Mouse (Mus musculus): ENCODE measurements around the gene Gde1. TPM values are rescaled to one million over a fixed set of nuclear protein-coding genes. Genes with fewer than 3 reads are reported as not detected.
A peak's percentile ranks its signal among the peaks of the same experiment; 100 is the strongest.

The Gde1 gene
- polyA plus RNA-seq, 1 experiment from 2014 or later, result 97.7 TPM

DNA sequence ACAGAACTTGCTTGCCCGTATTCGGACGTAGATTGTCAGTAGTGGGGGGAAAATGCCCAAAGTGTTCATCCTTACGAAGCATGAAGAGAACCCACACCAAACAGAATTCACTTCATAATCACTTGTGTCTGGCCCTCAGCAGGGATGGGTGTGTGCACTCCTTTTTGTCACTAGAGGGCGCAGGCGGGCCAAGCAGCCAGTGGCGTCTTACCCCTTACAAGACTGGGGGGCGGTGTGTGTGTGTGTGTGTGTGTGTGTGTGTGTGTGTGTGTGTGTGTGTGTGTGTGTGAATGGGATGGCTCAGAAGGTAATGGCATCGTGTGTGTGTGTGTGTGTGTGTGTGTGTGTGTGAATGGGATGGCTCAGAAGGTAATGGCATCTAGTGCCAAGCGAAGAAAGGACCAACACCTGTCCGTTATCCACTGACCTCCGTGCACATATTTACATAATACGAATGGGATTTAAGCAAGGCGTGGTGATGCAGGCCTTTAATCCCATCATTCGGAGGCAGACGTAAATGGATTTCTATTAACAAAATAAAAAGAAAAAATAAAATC lies 34.5 kb upstream of the Gde1 start, which contains the start of gene Vps35l:
Vps35l (plus strand) TSS at position 252 of the 557 bp plus-strand sequence.
- no peaks in the 10 kb centered on the region for H3K27me3 ChIP-seq (ENCODE audit: control insufficient read depth, insufficient read depth, low read length)
- peak within 1 kb of the TSS; percentile 70 for H3K9ac ChIP-seq (ENCODE audit: low read length)
- WGBS, result 2% methylated on average over 15 of the region's 16 CpGs
- DNase-seq (ENCODE audit: low spot score), result peak; percentile 92
- no peak within 1 kb of the TSS for H3K27ac ChIP-seq (ENCODE audit: low read depth, low read length)
- ATAC-seq (replicated peaks; ENCODE audit: low FRiP score), result peak; percentile 84
- peaks cover 5% of the 10 kb centered on the region; the same call in 1 of the 2 replicates for H3K36me3 ChIP-seq (ENCODE audit: control insufficient read depth, insufficient read depth, low read length)
- peak within 1 kb of the TSS; percentile 67 for H3K4me3 ChIP-seq (ENCODE audit: low read depth, low read length)
- peaks cover 4% of the 10 kb centered on the region; the same call in 1 of the 2 replicates for H3K4me1 ChIP-seq (replicated peaks; ENCODE audit: control insufficient read depth, insufficient read depth, low read length)
- peak within 1 kb of the TSS; percentile 69 for H3K4me2 ChIP-seq (ENCODE audit: low read depth, low read length, severe bottlenecking)
- H3K9me3 ChIP-seq (ENCODE audit: control insufficient read depth, low read length), result no peaks in the 10 kb centered on the region

DNA sequence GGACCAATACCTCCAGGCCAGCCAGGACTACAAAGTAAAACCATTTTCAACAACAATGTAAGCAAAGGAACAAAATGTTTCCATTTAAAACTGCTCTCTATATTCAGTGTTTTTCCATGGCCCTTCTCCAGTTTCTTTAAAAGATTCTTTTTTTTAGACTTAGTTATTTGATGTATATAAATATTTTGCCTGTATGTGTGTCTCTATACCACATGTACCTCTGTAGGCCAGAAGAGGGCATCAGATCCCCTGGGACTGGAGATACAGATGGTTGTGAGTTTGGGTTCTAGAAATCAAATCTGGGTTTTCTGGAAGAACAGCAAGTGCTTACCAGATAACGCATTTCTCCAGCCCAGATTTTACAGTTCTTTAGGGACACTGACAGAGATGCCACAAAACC lies 33.2 kb upstream of the Gde1 start:
- Histone ChIP-seq H3K4me2 (ENCODE audit: low read depth, low read length, severe bottlenecking) (no peak overlapping the region), H3K36me3 (ENCODE audit: control insufficient read depth, insufficient read depth, low read length) (peaks cover 5% of the 10 kb centered on the region; the same call in 1 of the 2 replicates), H3K4me3 (ENCODE audit: low read depth, low read length) (no peak overlapping the region), H3K27me3 (ENCODE audit: control insufficient read depth, insufficient read depth, low read length) (no peaks in the 10 kb centered on the region), H3K9ac (ENCODE audit: low read length) (no peak overlapping the region), H3K27ac (ENCODE audit: low read depth, low read length) (no peak overlapping the region), H3K4me1 (replicated peaks; ENCODE audit: control insufficient read depth, insufficient read depth, low read length) (peaks cover 4% of the 10 kb centered on the region; the same call in 1 of the 2 replicates), H3K9me3 (ENCODE audit: control insufficient read depth, low read length) (no peaks in the 10 kb centered on the region)
- no peak for ATAC-seq (replicated peaks; ENCODE audit: low FRiP score)
- WGBS, result 76% methylated on average over 1 of the region's 1 CpGs
- no peak for DNase-seq (ENCODE audit: low spot score)

DNA sequence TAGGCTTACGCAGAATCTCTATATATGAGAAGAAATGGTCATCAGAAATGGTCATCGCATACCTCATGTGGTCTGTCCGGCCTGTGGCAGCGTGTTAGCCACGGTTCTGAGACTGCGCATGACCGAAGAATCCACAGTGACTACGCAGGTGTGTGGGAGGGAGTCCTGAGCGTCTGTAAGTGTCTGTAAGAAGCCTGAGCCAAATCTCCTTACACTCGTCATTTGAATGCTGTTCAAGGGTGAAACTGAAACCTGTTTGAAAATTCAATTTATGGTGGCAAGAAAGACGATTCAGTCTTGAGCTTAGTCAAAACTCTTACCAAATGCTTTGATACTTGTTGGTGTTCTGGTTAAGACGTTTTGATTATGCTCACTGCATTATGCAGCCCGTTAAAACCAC lies 27.6 kb upstream of the Gde1 start:
- no peak for ATAC-seq (replicated peaks; ENCODE audit: low FRiP score)
- Histone ChIP-seq H3K4me3 (ENCODE audit: low read depth, low read length) (no peak overlapping the region), H3K9me3 (ENCODE audit: control insufficient read depth, low read length) (no peaks in the 10 kb centered on the region), H3K9ac (ENCODE audit: low read length) (no peak overlapping the region), H3K27me3 (ENCODE audit: control insufficient read depth, insufficient read depth, low read length) (no peaks in the 10 kb centered on the region), H3K27ac (ENCODE audit: low read depth, low read length) (no peak overlapping the region), H3K36me3 (ENCODE audit: control insufficient read depth, insufficient read depth, low read length) (peaks cover 7% of the 10 kb centered on the region; the same call in 1 of the 2 replicates), H3K4me1 (replicated peaks; ENCODE audit: control insufficient read depth, insufficient read depth, low read length) (no peaks in the 10 kb centered on the region), H3K4me2 (ENCODE audit: low read depth, low read length, severe bottlenecking) (no peak overlapping the region)
- DNase-seq (ENCODE audit: low spot score), result peak; percentile 37
- WGBS, result 90% methylated on average over 13 of the region's 13 CpGs

DNA sequence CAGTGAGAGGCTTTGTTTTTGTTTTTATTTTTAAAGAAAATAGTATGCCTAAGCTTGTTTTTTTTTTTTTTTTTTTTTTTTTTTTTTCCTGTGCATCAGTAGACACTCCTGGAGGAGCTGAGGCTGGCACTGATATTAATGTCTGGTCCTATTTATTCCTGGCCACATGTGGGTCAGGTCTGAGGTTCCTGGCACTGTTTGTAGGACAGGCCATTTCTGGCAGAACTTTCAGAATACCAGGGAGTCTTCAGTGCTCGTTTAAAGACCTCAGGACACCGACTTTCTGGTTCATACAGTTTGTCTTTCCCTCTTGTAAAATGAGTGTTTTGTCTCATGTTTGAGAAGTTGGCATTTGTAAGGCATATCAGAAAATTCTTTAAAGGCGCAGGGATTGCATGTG lies 26.2 kb upstream of the Gde1 start:
- H3K36me3 ChIP-seq (ENCODE audit: control insufficient read depth, insufficient read depth, low read length), result peaks cover 7% of the 10 kb centered on the region; the same call in 1 of the 2 replicates
- no peak overlapping the region for H3K27ac ChIP-seq (ENCODE audit: low read depth, low read length)
- H3K4me2 ChIP-seq (ENCODE audit: low read depth, low read length, severe bottlenecking), result no peak overlapping the region
- H3K9ac ChIP-seq (ENCODE audit: low read length), result no peak overlapping the region
- WGBS, result 90% methylated on average over 3 of the region's 3 CpGs
- no peaks in the 10 kb centered on the region for H3K4me1 ChIP-seq (replicated peaks; ENCODE audit: control insufficient read depth, insufficient read depth, low read length)
- no peaks in the 10 kb centered on the region for H3K9me3 ChIP-seq (ENCODE audit: control insufficient read depth, low read length)
- no peak for ATAC-seq (replicated peaks; ENCODE audit: low FRiP score)
- peak; percentile 7 for DNase-seq (ENCODE audit: low spot score)
- H3K4me3 ChIP-seq (ENCODE audit: low read depth, low read length), result no peak overlapping the region
- no peaks in the 10 kb centered on the region for H3K27me3 ChIP-seq (ENCODE audit: control insufficient read depth, insufficient read depth, low read length)

DNA sequence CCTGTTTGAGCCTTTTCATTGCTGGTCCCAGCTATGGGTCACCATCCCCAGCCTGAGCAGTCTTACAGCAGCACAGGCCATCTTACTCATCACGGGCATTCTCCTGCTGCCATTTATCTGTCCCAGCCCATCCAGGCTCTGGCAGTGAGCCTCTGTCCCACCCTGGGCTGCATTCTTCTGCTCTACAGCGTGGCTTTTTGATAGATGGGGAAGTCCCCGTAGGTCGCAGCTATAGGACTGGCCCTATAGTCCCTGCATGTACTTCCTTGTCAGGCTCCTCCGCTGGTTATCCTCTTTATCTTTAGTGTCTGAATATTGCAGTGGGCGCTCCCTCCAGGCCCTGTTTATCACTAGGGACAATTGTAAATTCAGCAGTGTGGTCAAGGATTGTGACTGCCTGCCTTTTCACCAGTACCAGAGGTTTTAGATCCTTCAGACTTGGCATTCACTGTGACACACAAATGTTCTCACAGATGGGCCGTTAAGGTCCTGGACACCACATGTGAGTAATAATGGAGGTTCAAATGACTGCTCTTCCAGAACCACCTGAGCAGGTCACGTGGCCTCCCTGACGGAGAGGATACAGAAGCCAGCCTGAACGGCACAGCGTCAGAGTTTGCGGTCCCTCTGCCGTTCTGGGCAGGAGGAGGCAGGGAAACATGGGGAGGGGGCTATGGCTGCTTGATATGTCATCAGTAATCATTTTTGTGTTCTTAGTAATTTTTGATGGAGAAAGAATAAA lies 23.4 kb upstream of the Gde1 start:
- WGBS, result 94% methylated on average over 13 of the region's 13 CpGs
- ATAC-seq (replicated peaks; ENCODE audit: low FRiP score) (no peak), DNase-seq (ENCODE audit: low spot score) (no peak)
- H3K9me3 ChIP-seq (ENCODE audit: control insufficient read depth, low read length), result no peaks in the 10 kb centered on the region
- H3K4me1 ChIP-seq (replicated peaks; ENCODE audit: control insufficient read depth, insufficient read depth, low read length), result no peaks in the 10 kb centered on the region
- H3K9ac ChIP-seq (ENCODE audit: low read length), result no peak overlapping the region
- no peak overlapping the region for H3K4me3 ChIP-seq (ENCODE audit: low read depth, low read length)
- H3K4me2 ChIP-seq (ENCODE audit: low read depth, low read length, severe bottlenecking), result no peak overlapping the region
- no peaks in the 10 kb centered on the region for H3K27me3 ChIP-seq (ENCODE audit: control insufficient read depth, insufficient read depth, low read length)
- no peak overlapping the region for H3K27ac ChIP-seq (ENCODE audit: low read depth, low read length)
- H3K36me3 ChIP-seq (ENCODE audit: control insufficient read depth, insufficient read depth, low read length), result peaks cover 13% of the 10 kb centered on the region; the same call in 1 of the 2 replicates

DNA sequence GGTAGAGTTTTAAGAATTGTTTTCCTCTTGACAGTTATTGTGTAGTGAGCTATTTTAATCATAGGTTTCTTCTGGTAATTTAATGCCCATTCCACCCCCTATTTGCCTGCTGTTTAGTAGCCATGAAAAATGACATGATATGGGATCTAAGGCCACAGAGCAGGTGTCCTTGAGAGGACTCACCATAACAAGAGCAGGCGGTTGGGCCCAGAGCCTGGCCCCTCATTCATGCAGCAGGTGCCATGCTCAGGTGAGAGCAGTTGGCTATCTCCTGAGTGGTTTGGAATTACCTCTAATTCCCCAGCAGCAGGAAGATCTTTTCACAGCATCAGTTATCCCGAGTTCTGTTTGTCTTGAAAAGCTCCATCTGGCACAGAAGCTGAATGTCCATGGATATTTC lies 19.9 kb upstream of the Gde1 start:
- Histone ChIP-seq H3K9ac (ENCODE audit: low read length) (no peak overlapping the region), H3K27me3 (ENCODE audit: control insufficient read depth, insufficient read depth, low read length) (no peaks in the 10 kb centered on the region), H3K4me3 (ENCODE audit: low read depth, low read length) (no peak overlapping the region), H3K4me1 (replicated peaks; ENCODE audit: control insufficient read depth, insufficient read depth, low read length) (no peaks in the 10 kb centered on the region), H3K27ac (ENCODE audit: low read depth, low read length) (no peak overlapping the region), H3K36me3 (ENCODE audit: control insufficient read depth, insufficient read depth, low read length) (peaks cover 11% of the 10 kb centered on the region; the same call in 1 of the 2 replicates), H3K4me2 (ENCODE audit: low read depth, low read length, severe bottlenecking) (no peak overlapping the region), H3K9me3 (ENCODE audit: control insufficient read depth, low read length) (no peaks in the 10 kb centered on the region)
- ATAC-seq (replicated peaks; ENCODE audit: low FRiP score), result no peak
- DNase-seq (ENCODE audit: low spot score), result no peak
- WGBS, result 93% methylated on average over 2 of the region's 2 CpGs

- ATAC-seq (replicated peaks; ENCODE audit: low FRiP score) (no peak), DNase-seq (ENCODE audit: low spot score) (peak; percentile 33)
- H3K4me2 ChIP-seq (ENCODE audit: low read depth, low read length, severe bottlenecking), result no peak overlapping the region
- 82% methylated on average over 9 of the region's 9 CpGs for WGBS
- H3K36me3 ChIP-seq (ENCODE audit: control insufficient read depth, insufficient read depth, low read length), result peaks cover 11% of the 10 kb centered on the region; the same call in 1 of the 2 replicates
- no peak overlapping the region for H3K9ac ChIP-seq (ENCODE audit: low read length)
- H3K9me3 ChIP-seq (ENCODE audit: control insufficient read depth, low read length), result no peaks in the 10 kb centered on the region
- H3K4me3 ChIP-seq (ENCODE audit: low read depth, low read length), result no peak overlapping the region
- no peaks in the 10 kb centered on the region for H3K4me1 ChIP-seq (replicated peaks; ENCODE audit: control insufficient read depth, insufficient read depth, low read length)
- H3K27me3 ChIP-seq (ENCODE audit: control insufficient read depth, insufficient read depth, low read length), result no peaks in the 10 kb centered on the region
- no peak overlapping the region for H3K27ac ChIP-seq (ENCODE audit: low read depth, low read length)
These were observed 18.3 kb upstream of the Gde1 start for GRCm38 (mm10) chr7:118723927-118724326.

GRCm38 (mm10) chr7:118718066-118718465 lies 12.5 kb upstream of the Gde1 start:
- Histone ChIP-seq H3K27me3 (ENCODE audit: control insufficient read depth, insufficient read depth, low read length) (no peaks in the 10 kb centered on the region), H3K4me2 (ENCODE audit: low read depth, low read length, severe bottlenecking) (no peak overlapping the region), H3K4me1 (replicated peaks; ENCODE audit: control insufficient read depth, insufficient read depth, low read length) (peaks cover 5% of the 10 kb centered on the region; the same call in 1 of the 2 replicates), H3K9ac (ENCODE audit: low read length) (no peak overlapping the region), H3K36me3 (ENCODE audit: control insufficient read depth, insufficient read depth, low read length) (no peaks in the 10 kb centered on the region; the same call in 1 of the 2 replicates), H3K27ac (ENCODE audit: low read depth, low read length) (no peak overlapping the region), H3K9me3 (ENCODE audit: control insufficient read depth, low read length) (no peaks in the 10 kb centered on the region), H3K4me3 (ENCODE audit: low read depth, low read length) (no peak overlapping the region)
- DNase-seq (ENCODE audit: low spot score) (no peak), ATAC-seq (replicated peaks; ENCODE audit: low FRiP score) (no peak)
- 96% methylated on average over 4 of the region's 4 CpGs for WGBS

Data from forebrain, embryonic 11.5 days (tissue).